Mouse (Mus musculus) cortical plate, adult 2 months (tissue): ENCODE measurements around the gene Sass6. TPM values are rescaled to one million over a fixed set of nuclear protein-coding genes. Genes with fewer than 3 reads are reported as not detected.

Source experiments
- H3K27ac ChIP-seq: fragments of 200-500 bp; 2 replicates; pipeline ENCODE4 v1.5.1; 2012; ENCODE audit warnings: low read length, control low read depth, inconsistent platforms; ENCODE audit not compliant: insufficient read depth
- H3K4me1 ChIP-seq: fragments of 200-500 bp; 2 replicates; pipeline ENCODE4 v1.6.1; 2011; ENCODE audit warnings: low read length; ENCODE audit not compliant: control insufficient read depth, insufficient read depth
- H3K4me3 ChIP-seq: fragments of 200-500 bp; 2 replicates; pipeline ENCODE4 v1.5.1; 2011; ENCODE audit warnings: mild to moderate bottlenecking, low read length, control low read depth; ENCODE audit not compliant: insufficient read depth
- CTCF ChIP-seq: fragments of 200-500 bp; IDR thresholded peaks from 2 replicates; pipeline ENCODE4 v1.5.1; 2011; ENCODE audit warnings: mild to moderate bottlenecking, control low read depth, low read length; ENCODE audit not compliant: insufficient read depth; ENCODE audit errors: extremely low read depth
- POLR2A ChIP-seq: fragments of 200-500 bp; IDR thresholded peaks from 2 replicates; pipeline ENCODE4 v1.6.1; 2011; ENCODE audit warnings: mild to moderate bottlenecking, low read length, control low read depth; ENCODE audit not compliant: insufficient read depth; ENCODE audit errors: extremely low read depth
- polyA plus RNA-seq: library from polyadenylated mRNA; depleted of rRNA; stranded (reverse); fragments of >200 nt; gene quantifications from 2 replicates; pipeline ENCODE4 v1.2.3, GENCODE M21; 2012

Gene Sass6
- polyA plus RNA-seq, 1 experiment, result 4.7 TPM

DNA sequence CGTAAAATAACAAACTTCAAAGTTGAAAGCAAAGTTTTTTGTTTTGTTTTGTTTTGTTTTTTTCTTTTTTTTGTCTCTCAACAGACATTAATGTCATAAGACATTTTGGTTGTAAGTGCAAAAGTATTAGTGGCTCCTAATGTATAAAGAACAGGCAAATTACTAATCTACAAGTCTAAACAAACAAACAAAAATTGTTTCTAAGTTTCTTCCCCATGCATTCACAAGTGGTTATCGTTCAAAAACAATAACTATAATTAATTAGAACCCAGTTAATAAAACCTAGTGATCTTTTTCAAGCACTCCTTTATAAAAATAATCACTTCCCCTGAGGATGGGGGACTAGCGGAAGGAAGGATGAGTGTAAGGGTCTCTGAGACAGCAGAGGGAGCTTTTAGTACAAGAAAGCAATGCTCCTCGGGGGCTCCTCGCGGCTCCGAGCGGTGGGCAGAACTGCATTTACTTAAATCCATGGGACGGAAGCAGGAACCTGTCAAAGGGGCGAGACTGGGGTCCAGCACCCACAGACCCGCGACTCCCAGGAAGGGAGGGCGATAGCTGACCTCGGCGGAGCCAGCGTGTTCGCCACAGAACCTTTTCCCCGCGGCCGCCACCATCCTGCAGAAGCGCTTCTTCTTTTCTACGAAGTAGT is 580 bp upstream of the Sass6 start:
- no peak overlapping the region for H3K27ac ChIP-seq
- no peaks in the 10 kb centered on the region; the same call in 1 of the 2 replicates for H3K4me1 ChIP-seq
- H3K4me3 ChIP-seq, result peak overlapping the region; percentile 68
- TF ChIP-seq CTCF, result 0 out of 2 replicates have a peak, but pooled peaks have one; percentile 10
- no peak for TF ChIP-seq POLR2A

DNA sequence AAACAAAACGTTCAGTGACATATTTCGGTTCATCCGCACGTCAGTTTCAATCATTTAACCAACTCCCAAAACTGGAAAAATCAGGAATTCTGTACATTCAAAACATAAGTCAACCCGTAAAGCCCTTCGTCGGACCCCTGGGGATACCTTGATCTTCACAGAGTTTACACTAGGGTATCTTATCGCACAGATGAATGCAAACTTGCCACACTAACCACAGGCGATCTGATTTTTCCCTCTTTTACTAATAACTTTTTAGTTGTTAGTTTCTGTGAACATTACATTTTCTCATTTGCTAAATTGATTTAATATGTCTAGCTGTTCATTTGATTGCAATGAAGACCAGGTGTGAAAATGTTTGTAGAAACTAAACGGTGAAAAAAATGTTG is 815 bp downstream of the Sass6 start:
- Histone ChIP-seq H3K4me3 (peak overlapping the region; percentile 68), H3K27ac (no peak overlapping the region), H3K4me1 (no peaks in the 10 kb centered on the region; the same call in 1 of the 2 replicates)
- TF ChIP-seq CTCF (no peak), POLR2A (no peak)

DNA sequence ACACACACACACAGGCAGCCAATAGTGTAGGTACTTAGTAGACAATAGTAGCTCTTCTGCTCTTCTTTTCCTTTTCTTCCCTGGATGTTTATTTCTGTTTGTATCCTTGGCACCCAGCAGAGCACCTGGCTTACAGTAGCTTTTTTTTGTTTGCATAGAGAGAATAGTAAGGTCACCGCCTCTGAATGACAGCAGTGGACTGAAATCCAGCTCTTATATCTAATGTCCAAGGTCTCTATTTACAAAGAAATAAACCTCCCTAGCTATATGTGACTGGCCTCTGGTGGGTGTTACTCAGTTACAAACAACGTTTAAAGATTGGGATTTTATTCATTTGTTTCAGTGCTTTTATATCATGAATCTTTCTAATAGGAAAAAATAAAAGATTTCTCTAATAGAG is 4.9 kb downstream of the Sass6 start:
- Histone ChIP-seq H3K4me3 (no peak overlapping the region), H3K4me1 (no peaks in the 10 kb centered on the region; the same call in 1 of the 2 replicates), H3K27ac (no peak overlapping the region)
- no peak for TF ChIP-seq CTCF
- no peak for TF ChIP-seq POLR2A

DNA sequence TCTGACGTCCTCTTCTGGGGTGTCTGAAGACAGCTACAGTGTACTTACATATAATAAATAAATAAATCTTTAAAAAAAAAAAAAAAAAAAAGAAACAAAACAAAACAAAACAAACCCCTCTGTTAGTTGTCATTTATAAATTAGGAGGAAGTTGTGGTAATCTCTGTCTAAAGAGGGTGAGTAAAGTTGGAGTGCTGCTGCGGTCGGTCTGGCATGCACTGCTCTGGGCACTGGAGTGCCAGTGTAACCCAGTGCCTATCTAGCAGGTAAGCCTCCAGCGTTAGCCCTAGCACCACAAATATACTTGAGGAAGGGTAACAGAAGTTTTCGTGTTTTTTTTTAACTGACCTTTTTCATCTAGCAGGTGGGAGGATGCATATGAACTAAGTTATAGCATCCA is 6.2 kb downstream of the Sass6 start:
- Histone ChIP-seq H3K27ac (no peak overlapping the region), H3K4me3 (no peak overlapping the region), H3K4me1 (no peaks in the 10 kb centered on the region; the same call in 1 of the 2 replicates)
- TF ChIP-seq POLR2A, result no peak
- TF ChIP-seq CTCF, result no peak

DNA sequence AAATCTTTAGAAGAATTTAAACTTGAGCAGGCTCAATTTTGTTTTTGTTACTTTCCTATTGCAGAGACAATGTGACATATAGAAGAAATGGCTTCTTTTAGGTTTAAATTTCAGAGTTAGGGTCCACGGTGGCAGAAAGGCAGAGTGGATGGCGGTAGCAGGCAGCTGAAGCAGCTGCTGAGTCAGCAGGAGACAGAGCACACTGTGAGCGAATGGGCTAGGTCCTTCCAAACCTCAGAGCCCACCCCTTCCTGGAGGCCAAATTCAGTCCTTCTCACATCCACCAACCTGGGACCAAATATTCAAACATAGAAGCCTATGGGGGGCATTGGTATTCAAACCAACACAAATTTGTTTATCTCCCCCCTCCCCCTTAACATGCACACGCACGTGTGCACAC is 7.0 kb downstream of the Sass6 start:
- no peak overlapping the region for H3K27ac ChIP-seq
- no peak overlapping the region for H3K4me3 ChIP-seq
- no peaks in the 10 kb centered on the region; the same call in 1 of the 2 replicates for H3K4me1 ChIP-seq
- TF ChIP-seq CTCF, result no peak
- TF ChIP-seq POLR2A, result no peak

DNA sequence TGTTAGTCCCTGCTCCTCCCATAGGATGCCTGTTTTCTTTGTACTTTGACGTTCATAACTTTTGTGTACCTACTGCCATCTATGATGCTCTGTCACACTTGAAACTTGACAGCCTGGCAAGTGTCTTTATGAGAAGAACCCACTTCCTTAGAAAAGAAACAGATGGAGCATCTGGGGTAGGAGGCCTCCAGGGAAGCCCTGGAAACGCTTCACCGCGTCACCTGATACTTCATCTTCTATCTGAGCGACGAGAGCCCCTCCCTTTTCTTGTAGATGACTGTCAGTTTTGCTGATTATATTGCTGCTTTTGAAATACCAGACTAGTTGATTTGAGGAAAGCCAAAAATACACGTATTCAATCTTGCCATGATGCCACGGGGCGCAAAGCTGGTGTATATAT is 9.8 kb downstream of the Sass6 start:
- no peak overlapping the region for H3K4me3 ChIP-seq
- no peak for TF ChIP-seq CTCF
- no peak for TF ChIP-seq POLR2A
- H3K27ac ChIP-seq, result no peak overlapping the region
- no peaks in the 10 kb centered on the region; the same call in 1 of the 2 replicates for H3K4me1 ChIP-seq

DNA sequence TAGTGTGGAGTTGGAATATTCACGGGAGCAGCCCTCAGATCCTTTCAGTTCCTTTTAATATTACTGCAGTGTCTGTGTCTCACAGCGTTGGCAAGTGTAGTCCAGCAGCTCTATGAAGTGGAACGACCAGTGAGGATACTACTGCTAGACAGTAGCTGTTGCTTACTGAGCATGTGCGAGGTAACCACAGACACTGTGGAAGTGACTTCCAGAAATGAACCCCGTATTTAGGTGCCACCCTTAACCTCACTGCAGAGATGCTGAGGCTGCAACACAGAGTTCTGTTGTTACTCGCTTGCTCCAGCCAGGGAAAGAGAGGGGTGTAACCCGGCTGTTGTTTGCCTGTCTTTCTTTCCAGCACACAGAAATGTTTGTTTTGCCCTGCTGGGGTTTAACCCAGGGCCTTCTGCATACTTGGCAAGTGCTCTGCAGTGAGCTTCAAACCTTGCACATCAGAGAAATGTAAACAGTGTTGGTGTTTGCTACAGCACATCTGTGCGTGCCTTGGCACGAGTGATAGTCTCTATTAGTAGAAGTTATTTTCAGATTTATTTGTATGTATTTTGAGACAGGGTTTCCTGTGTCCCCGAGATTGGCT is 19.6 kb downstream of the Sass6 start, which contains the start of gene Trmt13:
Gene Trmt13 (minus strand): TSS at position 293 of the 598 bp plus-strand sequence.
- H3K4me1 ChIP-seq, result no peaks in the 10 kb centered on the region
- peak within 1 kb of the TSS; percentile 86 for H3K27ac ChIP-seq
- TF ChIP-seq POLR2A, result no peak
- H3K4me3 ChIP-seq, result peak within 1 kb of the TSS; percentile 16; the same call in 1 of the 2 replicates

DNA sequence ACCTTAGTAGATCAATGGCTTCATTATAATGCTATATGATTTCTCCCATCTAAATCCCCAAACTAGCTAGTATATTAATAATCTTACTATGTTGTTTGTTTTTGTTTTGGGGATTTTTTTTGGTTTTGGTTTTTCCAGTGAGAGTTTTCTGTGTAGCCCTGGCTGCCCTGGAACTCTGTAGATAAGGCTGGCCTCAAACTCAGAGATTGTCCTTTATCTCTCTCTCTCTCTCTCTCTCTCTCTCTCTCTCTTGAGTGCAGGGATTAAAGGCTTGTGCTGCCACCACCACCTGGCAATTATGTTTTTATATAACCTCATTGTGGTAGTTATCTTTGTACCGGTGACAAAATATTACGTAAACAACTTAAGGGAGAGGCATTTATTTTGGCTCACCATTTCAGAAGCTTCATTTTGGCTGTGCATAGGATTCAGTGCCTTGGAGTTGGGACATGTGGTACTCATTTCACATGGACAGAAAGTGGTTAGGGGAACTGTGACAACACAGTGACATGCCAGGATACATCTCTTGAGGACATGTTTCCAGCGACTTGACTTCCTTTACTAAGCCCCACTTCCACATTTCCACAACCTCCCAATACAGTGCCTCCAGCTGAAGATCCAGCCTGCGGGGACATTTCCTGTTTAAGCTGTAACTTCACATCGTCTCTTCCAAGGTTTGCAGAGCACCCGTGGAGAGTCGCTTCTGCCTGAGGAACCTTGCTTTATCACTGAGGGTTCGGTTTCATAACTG is 20.7 kb downstream of the Sass6 start:
- Histone ChIP-seq H3K4me3 (no peak overlapping the region), H3K27ac (peak overlapping the region; percentile 71), H3K4me1 (no peaks in the 10 kb centered on the region)
- TF ChIP-seq POLR2A, result no peak
- TF ChIP-seq CTCF, result no peak

DNA sequence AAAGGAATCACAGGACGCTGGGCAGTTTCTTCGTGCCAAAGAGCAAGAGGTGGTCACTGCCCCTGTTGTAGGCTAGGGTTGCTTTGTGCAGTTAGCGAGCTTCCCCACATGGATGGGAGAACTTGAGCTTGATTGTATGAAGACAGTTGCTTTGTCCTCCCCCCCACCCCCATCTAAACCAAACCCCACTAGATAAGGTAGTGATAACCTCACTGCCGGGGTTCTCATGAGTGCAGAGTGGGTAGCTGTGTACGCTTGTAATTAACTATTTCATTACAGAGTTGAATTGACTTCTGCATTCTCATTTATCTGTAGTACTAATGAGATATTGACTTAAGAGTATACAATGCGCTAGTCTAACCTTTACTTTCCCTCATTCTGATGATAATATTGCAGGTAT is 24.1 kb downstream of the Sass6 start:
- Histone ChIP-seq H3K27ac (peak overlapping the region; percentile 59; the same call in 1 of the 2 replicates), H3K4me1 (no peaks in the 10 kb centered on the region), H3K4me3 (no peak overlapping the region)
- TF ChIP-seq CTCF (no peak), POLR2A (no peak)

DNA sequence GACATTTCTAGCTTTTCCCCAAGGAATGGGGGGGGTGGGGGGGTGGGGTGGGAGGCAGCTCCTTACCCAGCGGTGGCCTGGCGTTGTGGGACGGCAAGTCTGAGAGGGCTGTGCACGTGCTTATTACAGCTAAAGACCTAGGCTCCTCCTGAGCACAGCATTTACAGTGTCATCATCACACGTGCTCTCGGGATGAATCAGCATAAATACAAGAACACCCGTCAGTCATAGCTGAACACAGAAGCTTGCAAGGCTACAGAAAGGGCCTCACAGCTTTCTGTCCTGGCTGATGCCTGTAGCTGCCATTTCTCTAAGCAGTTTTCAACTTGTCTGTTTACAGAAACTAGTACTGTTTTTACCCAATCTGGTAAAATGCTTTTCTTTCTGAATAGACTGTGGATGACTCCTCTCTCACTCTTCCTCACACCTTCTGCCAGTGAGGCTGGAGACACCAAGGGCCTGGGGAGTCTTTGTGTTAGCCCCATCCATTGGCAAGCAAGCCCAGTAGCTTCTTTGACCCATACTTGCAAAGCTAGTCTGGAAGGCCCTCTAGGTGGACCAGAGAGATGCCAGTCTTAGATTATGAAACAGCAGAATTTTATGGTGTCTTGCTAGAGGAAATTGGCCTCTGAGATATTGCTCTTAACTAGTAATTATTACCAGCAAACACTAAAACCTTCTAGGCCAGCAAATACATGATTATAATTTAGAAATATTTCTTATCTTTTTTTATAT is 26.0 kb downstream of the Sass6 start:
- Histone ChIP-seq H3K4me3 (no peak overlapping the region), H3K27ac (no peak overlapping the region), H3K4me1 (no peaks in the 10 kb centered on the region)
- TF ChIP-seq POLR2A (no peak), CTCF (no peak)
